9 mouse cellular contexts compared by ENCODE assay signal in genomic region chr16:25963856-25964255, GRCm38 (mm10).
A peak's percentile ranks its signal among the peaks of the same experiment; 100 is the strongest.
DNase-seq lines count a peak whose midpoint lies in the region; ATAC-seq and TF ChIP-seq lines count a peak whose summit lies in the region.
"Had no signal": no experiment of that assay in that cellular context is flagged by ENCODE, and none has a peak within 500 bp of the region (broad histone marks: within the 10 kb centered on the region; RNA-seq: fewer than 3 reads in every experiment).

No protein-coding gene starts in this region.

- ATAC-seq in intestine, postnatal 0 days, result no peak
- ATAC-seq in intestine, embryonic 15.5 days, result no peak
- no peak for ATAC-seq in G1E (ENCODE audit: extremely low read depth, insufficient number of reproducible peaks, low FRiP score, poor library complexity, severe bottlenecking)
- no peak for ATAC-seq in erythroid progenitor cell, adult 5-6 weeks (replicated peaks; ENCODE audit: low FRiP score, poor library complexity, severe bottlenecking)

- TF ChIP-seq CTCF in intestine, postnatal 0 days (IDR thresholded peaks at IDR 0.05; ENCODE audit: low read depth), result peak; percentile 91
- peak; percentile 82 for TF ChIP-seq CTCF in G1E (IDR thresholded peaks at IDR 0.05; ENCODE audit: low read depth, low read length)
- TF ChIP-seq CTCF in brain, embryonic 14.5 days (IDR thresholded peaks at IDR 0.05; ENCODE audit: borderline replicate concordance, extremely low read depth, insufficient read depth, insufficient read length), result peak; percentile 83

- intact Hi-C loops in left cerebral cortex, postnatal 10 days (cut with DNase I), result loop anchor here (5.0 to 10.0 kb wide), 3 partner anchors 411 to 1491 kb away; partner anchors contain the start of gene Cldn1

- 16% methylated on average over 3 of the region's 3 CpGs for WGBS in intestine, postnatal 0 days
- WGBS in intestine, embryonic 15.5 days, result 22% methylated on average over 3 of the region's 3 CpGs

- TF ChIP-seq POLR2A in brain, embryonic 14.5 days (IDR thresholded peaks at IDR 0.05; ENCODE audit: borderline replicate concordance, extremely low read depth, insufficient read depth, insufficient read length, poor library complexity, severe bottlenecking), result no peak

- no peaks in the 10 kb centered on the region for H3K4me1 ChIP-seq in intestine, postnatal 0 days (replicated peaks; ENCODE audit: control insufficient read depth, insufficient read depth, low read length)
- no peaks in the 10 kb centered on the region for H3K4me1 ChIP-seq in intestine, embryonic 15.5 days (replicated peaks)
- no peaks in the 10 kb centered on the region for H3K4me1 ChIP-seq in G1E (ENCODE audit: insufficient read depth, low read depth, low read length)

- no peak overlapping the region for H3K4me3 ChIP-seq in intestine, postnatal 0 days (ENCODE audit: low read depth, low read length)
- H3K4me3 ChIP-seq in intestine, embryonic 15.5 days (replicated peaks), result no peak overlapping the region
- no peak overlapping the region for H3K4me3 ChIP-seq in G1E (ENCODE audit: low read depth, low read length)

- H3K9ac ChIP-seq in intestine, postnatal 0 days (ENCODE audit: low read depth, low read length), result no peak overlapping the region
- H3K9ac ChIP-seq in intestine, embryonic 15.5 days, result no peak overlapping the region

- no peak overlapping the region for H3K4me2 ChIP-seq in intestine, postnatal 0 days (replicated peaks; ENCODE audit: low read depth)
- no peak overlapping the region for H3K4me2 ChIP-seq in intestine, embryonic 15.5 days (replicated peaks)

- H3K36me3 ChIP-seq in intestine, postnatal 0 days (ENCODE audit: control insufficient read depth, insufficient read depth), result no peaks in the 10 kb centered on the region; the same call in 1 of the 2 replicates
- H3K36me3 ChIP-seq in intestine, embryonic 15.5 days, result no peaks in the 10 kb centered on the region
- H3K36me3 ChIP-seq in G1E (replicated peaks), result no peaks in the 10 kb centered on the region

- no peaks in the 10 kb centered on the region for H3K27me3 ChIP-seq in intestine, postnatal 0 days (replicated peaks; ENCODE audit: control insufficient read depth, insufficient read depth, low read length)
- H3K27me3 ChIP-seq in intestine, embryonic 15.5 days (replicated peaks), result no peaks in the 10 kb centered on the region
- H3K27me3 ChIP-seq in G1E (ENCODE audit: insufficient read depth, low read length), result no peaks in the 10 kb centered on the region

- no peaks in the 10 kb centered on the region for H3K9me3 ChIP-seq in intestine, postnatal 0 days (ENCODE audit: control insufficient read depth)
- no peaks in the 10 kb centered on the region for H3K9me3 ChIP-seq in intestine, embryonic 15.5 days
- no peaks in the 10 kb centered on the region for H3K9me3 ChIP-seq in G1E (replicated peaks)

- peak; percentile 2 for DNase-seq in G1E (ENCODE audit: low spot score)
- DNase-seq in brain, embryonic 14.5 days (ENCODE audit: low read depth), result peak; percentile 77
- DNase-seq in frontal cortex, postnatal 36 days (ENCODE audit: low spot score in 2 of 2), result peak; percentile 47 to 81
- peak; percentile 47 to 71 for DNase-seq in left cerebral cortex, postnatal 10 days (ENCODE audit: extremely low spot score in 1 of 2, low spot score in 2 of 2)
- peak; percentile 4 to 17 for DNase-seq in natural killer cell, adult 2 months (ENCODE audit: low spot score in 2 of 2)

- H3K27ac ChIP-seq in intestine, postnatal 0 days (ENCODE audit: low read depth, low read length), result no peak overlapping the region
- H3K27ac ChIP-seq in intestine, embryonic 15.5 days, result no peak overlapping the region
- H3K27ac ChIP-seq: macrophage had no signal

Comparison
In these comparisons a context has a peak if more than half of its experiments do, and no peak if none do; other contexts are left out.
1. DNase-seq: peak in every context shown above with its lines; median percentile 77 in brain, embryonic 14.5 days; 64 in frontal cortex, postnatal 36 days; 59 in left cerebral cortex, postnatal 10 days; 10 in natural killer cell, adult 2 months; 2 in G1E.